Mouse (Mus musculus) lung, postnatal 0 days (tissue): ENCODE data around the gene Podxl2.

Source experiments
- CTCF ChIP-seq: IDR thresholded peaks from 2 replicates; pipeline ENCODE4 v1.5.1; 2016; ENCODE audit warnings: antibody characterized with exemption, mild to moderate bottlenecking
- EP300 ChIP-seq: IDR thresholded peaks from 2 replicates; pipeline ENCODE4 v1.6.1; 2016; ENCODE audit warnings: antibody characterized with exemption, mild to moderate bottlenecking, control low read depth

- TF ChIP-seq EP300: no peak
- no peak for TF ChIP-seq CTCF
Measured at GRCm38 (mm10) chr6:88913022-88913421, 38.2 kb upstream of the Podxl2 start.
